Mouse (Mus musculus) fat pad, adult 2 months (tissue): Measurements from ENCODE around the gene L3mbtl1.
"Not testable (repeated sequence)": the region's sequence is repeated elsewhere in the genome, so short reads cannot be mapped to it uniquely, and the experiment has no call there.

Source experiments
- DNase-seq: peaks from one replicate; pipeline ENCODE4 v3.0.0-alpha.2; 2011; ENCODE audit warnings: low read depth, low spot score; ENCODE audit errors: extremely low read depth

Gene L3mbtl1

DNA sequence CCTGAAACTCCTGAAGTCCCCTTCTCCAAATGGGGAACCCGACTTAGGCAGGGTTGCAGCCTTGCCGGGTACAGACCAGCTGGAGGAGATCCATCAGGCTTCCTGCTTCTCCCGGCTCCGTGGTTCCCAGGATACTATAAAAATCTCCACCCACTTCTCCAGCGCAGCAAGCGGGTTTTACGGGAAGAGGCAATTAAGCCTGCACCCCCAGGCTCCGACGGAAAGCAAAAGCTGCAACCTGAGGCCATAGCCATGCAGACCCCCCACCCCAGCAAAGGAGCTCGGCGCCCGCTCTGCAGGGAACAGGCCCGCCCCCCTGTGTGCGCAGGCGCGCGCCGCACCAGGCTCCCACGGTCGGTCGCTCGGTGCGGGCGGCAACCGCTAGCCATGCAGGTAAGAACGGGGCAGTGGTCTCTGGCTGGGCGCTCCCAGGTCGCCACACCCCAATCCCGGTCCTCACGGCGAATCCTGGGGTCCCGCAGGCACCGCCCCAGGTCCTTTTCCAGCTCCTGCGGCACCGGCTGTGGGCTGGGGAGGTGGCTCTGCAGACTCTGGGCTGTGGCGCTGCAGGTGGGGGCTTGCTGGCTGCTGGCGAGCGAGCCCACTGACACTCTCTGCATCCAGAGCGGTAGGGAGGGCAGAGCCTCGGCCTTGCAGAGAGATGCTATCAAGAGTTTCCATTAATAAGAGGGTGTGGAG is at the start of gene L3mbtl1:
Gene L3mbtl1, plus strand, starts transcription at position 325 of the 699 bp plus-strand sequence.
- no peak for DNase-seq

GRCm38 (mm10) chr2:162899256-162899655 is 44.0 kb upstream of the L3mbtl1 start:
- DNase-seq: not testable (repeated sequence)

- no peak for DNase-seq
Measured at GRCm38 (mm10) chr2:162899880-162900589, 43.2 kb upstream of the L3mbtl1 start.

- no peak for DNase-seq
Measured at GRCm38 (mm10) chr2:162900590-162900916, 42.7 kb upstream of the L3mbtl1 start.

GRCm38 (mm10) chr2:162905902-162906301 is 37.4 kb upstream of the L3mbtl1 start:
- no peak for DNase-seq

GRCm38 (mm10) chr2:162908052-162908491 is 35.2 kb upstream of the L3mbtl1 start:
- no peak for DNase-seq

DNA sequence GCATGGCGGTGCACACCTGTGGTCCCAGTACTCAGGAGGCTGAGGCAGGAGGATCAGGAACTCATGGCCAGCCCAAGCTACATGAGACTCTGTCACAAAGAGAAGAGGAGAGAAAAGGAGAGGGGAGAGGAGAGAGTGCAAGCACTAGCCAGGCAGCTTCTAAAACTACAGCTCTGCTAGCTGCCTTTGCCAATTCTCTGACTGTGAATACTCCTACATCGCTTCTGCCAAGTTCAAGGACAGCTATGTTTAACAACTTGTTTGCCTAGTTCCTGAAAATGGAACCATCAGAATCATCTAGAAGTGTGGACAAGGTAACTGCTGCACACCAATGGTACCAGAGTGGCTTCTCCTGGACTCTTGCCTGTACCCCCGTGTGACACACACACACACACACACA is 29.2 kb upstream of the L3mbtl1 start:
- no peak for DNase-seq

DNA sequence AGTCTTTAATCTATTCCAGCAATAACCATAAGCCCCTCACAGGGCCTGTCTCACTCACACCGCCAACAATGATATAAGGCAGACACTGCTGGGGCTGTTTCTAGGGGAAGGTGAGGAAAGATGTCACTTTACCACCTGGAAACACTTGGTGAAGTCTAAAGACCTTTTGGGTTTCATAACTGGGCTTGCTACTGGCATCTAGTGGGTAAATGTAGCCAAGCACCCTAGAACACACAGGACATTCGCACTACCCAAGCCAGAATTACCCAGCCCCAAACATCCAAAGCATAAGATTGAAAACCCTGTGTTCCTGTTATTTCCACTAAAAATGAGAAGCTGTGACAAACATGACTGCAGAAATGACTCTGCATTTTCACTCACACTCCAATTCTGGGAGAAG is 28.8 kb upstream of the L3mbtl1 start:
- no peak for DNase-seq

DNA sequence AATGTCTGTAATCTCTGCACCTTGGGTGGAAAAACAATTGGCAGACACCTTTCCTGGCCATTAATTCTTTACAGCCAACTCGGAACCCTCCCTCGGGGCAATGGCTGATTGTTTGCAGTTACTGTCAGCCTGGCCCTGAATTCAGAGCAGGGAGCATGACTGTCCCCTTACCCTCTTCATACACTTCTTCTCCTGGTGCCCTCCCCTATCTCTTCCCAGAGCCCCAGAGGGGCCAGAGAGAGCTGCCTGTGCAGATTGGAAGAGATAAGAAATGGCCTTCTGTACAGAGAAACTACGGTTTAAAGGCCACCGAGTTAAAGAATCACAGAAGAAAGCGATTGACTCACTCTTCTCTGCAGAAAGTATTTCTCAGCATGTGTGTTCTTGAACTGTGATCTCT is 23.3 kb upstream of the L3mbtl1 start:
- no peak for DNase-seq

GRCm38 (mm10) chr2:162922183-162922582 is 21.1 kb upstream of the L3mbtl1 start:
- DNase-seq: no peak

- no peak for DNase-seq
Measured at GRCm38 (mm10) chr2:162922834-162923233, 20.4 kb upstream of the L3mbtl1 start.

DNA sequence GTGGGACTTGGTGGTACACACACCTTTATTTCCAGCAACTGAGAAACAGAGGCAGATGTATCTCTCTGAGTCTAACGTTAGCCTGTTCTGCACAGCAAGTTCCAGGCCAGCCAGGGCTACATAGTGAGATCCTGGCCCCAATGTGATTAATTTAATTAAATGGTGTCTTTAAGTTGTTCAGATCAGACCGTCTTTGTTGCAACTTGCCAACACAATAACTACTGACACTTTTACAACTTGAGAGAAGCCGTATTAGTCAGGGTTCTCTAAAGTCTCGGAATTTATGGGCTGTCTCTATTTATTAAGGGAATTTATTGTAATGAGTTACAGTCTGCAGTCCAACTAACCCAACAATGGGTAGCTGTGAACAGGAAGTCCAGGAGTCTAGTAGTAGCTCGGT is 19.1 kb upstream of the L3mbtl1 start:
- DNase-seq: no peak

DNA sequence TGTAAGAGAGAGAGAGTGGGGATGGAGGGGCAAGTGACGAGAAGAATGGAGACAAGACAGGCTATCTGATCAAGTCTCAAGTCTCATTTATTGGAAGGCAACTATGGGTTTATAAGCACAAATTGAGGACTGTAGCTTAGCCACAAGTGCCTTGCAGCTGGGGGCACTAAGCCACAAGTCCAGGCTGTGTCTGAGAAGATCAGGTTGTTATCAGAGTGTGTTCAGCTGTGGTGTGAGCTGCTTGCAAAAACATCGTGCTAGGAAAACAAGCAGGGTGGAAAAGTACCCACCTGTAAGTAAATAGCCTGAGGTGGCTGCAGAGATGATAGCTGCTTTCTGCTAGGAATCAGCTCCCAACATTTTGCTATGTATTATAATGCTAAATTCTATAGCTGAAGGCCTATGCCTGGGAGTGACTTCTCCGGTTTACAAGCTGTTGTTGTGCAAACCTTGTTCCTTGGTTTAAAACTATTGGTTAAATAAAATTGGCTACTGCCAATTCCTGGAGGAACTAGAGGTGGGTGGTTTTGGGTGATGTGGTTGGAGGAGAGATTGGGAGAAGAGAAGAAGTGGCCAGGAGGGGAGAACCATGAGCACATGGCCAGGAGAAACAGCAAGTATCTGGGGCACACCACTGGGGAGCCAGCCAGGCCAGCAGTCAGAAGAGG is 15.2 kb upstream of the L3mbtl1 start:
- no peak for DNase-seq

DNA sequence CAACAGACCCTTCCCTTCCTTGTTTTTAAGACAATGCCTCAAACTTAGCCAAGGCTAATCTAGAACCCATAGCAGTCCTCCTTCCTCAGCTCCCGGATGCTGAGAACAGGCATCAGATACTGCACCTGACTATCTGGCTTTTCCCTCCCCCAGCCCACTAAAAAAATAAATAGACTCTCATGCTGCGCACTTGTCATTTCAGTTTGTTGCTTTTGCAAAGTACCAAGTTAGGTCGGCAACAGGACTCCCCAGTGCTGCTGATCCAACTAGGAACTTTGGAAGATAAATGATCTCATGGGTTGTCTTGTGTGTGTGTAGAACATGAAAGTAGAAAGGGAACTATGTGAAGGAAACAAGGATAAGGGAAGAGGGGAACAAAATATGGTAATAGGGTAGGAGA is 13.6 kb upstream of the L3mbtl1 start:
- no peak for DNase-seq

DNA sequence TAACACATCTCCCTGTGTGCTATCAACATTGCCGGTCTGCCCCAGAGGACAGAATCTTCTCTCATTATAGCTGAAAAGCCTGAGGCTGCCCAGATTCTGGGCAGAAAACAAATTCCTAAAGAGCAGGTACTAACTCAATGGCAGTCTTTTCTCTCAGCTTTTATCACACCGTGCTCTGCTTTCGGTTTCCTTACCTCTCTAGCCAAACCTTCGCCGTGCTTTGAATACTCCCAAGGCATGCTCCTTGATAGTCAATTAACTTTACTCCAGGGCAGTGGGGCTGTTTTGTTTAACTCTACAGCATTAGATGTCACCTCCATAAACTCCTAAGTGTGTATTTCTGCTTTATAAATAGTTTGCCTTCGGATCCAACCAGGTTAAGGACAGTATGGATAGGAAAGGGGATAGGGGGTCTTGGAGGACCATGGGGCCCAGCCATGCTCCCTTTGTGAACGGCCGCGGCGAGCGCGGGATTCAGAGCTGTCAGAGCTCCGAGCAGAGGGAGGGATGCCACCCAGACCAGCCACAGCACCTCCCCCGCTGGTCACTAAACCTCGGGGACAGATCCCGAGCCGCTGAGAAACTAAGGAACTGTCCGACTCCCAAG is 12.7 kb upstream of the L3mbtl1 start:
- no peak for DNase-seq

GRCm38 (mm10) chr2:162931123-162931673 is 12.1 kb upstream of the L3mbtl1 start, which contains the start of gene Srsf6:
Gene Srsf6 (plus strand): TSS chr2:162931528.
- DNase-seq: peak; percentile 39

GRCm38 (mm10) chr2:162931674-162932650 is 11.3 kb upstream of the L3mbtl1 start:
- no peak for DNase-seq

- no peak for DNase-seq
Measured at GRCm38 (mm10) chr2:162932706-162933105, 10.6 kb upstream of the L3mbtl1 start.

- no peak for DNase-seq
Measured at GRCm38 (mm10) chr2:162934421-162934820, 8.9 kb upstream of the L3mbtl1 start.

GRCm38 (mm10) chr2:162935700-162936099 is 7.6 kb upstream of the L3mbtl1 start:
- no peak for DNase-seq
